Mouse (Mus musculus): ENCODE results near the gene Thsd4. TPM values are rescaled to one million over a fixed set of nuclear protein-coding genes. Genes with fewer than 3 reads are reported as not detected.
A peak's percentile ranks its signal among the peaks of the same experiment; 100 is the strongest.

Gene Thsd4
- polyA plus RNA-seq, 1 experiment from 2014 or later: 8.2 TPM

DNA sequence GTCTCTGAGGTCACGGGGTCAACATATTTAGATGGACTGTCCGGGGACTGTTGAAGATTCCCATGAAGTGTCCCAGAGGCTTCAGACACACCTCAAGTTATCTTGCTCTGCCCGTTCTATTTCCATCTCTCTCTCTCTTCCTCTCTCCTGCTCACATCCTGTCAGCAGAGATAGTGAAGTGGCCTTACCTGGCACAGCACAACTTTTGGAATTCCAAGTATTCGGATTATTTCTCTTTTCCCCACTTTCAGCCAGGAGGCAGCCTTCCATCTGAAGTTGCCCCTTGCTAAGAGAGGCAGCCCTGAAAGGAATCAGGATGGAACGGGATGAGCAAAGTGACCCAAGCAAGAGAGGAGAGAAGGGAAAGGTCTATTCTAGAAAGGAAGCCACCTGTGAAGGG is 4.3 kb upstream of the Thsd4 start:
- no peaks in the 10 kb centered on the region for H3K9me3 ChIP-seq (replicated peaks; ENCODE audit: control insufficient read depth, low read length)
- peak overlapping the region; percentile 65 for H3K27ac ChIP-seq (ENCODE audit: low read length)
- H3K9ac ChIP-seq (ENCODE audit: low read length): no peak overlapping the region
- H3K4me3 ChIP-seq (ENCODE audit: low read length): no peak overlapping the region
- no peak overlapping the region for H3K4me2 ChIP-seq (ENCODE audit: low read depth, low read length)
- no peaks in the 10 kb centered on the region; the same call in 1 of the 2 replicates for H3K27me3 ChIP-seq (ENCODE audit: control insufficient read depth, insufficient read depth, low read length)
- 28% methylated on average over 5 of the region's 5 CpGs for WGBS
- H3K4me1 ChIP-seq (ENCODE audit: control insufficient read depth, insufficient read depth, low read length): peaks cover 31% of the 10 kb centered on the region
- no peak for ATAC-seq (replicated peaks; ENCODE audit: extremely low read depth, insufficient read depth, low FRiP score)
- no peaks in the 10 kb centered on the region for H3K36me3 ChIP-seq (ENCODE audit: control insufficient read depth, insufficient read depth)

DNA sequence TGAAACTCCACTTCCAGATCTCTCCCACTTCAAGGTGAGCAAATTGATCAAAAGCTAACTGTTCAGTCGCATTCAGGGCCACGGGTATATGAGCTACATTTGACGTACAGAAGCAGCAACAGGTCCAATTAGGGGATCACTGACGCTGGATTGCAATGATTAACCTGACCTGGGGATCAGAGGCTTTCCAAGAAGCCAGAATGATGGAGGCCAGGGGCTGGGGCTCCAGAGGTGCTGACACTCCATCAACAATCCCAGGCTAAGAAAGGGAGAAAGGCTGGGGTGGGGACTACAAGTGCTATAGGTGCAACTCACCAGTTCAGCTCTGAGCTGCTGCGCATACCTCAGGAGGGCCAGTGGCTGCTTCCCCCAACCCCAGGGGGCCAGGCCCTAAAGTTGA is 703 bp downstream of the Thsd4 start:
- ATAC-seq (replicated peaks; ENCODE audit: extremely low read depth, insufficient read depth, low FRiP score): no peak
- Histone ChIP-seq H3K27ac (ENCODE audit: low read length) (no peak overlapping the region), H3K36me3 (ENCODE audit: control insufficient read depth, insufficient read depth) (no peaks in the 10 kb centered on the region), H3K9ac (ENCODE audit: low read length) (peak overlapping the region; percentile 74), H3K4me3 (ENCODE audit: low read length) (peak overlapping the region; percentile 65), H3K27me3 (ENCODE audit: control insufficient read depth, insufficient read depth, low read length) (peaks cover 5% of the 10 kb centered on the region; the same call in 1 of the 2 replicates), H3K4me1 (ENCODE audit: control insufficient read depth, insufficient read depth, low read length) (peaks cover 39% of the 10 kb centered on the region), H3K4me2 (ENCODE audit: low read depth, low read length) (peak overlapping the region; percentile 85), H3K9me3 (replicated peaks; ENCODE audit: control insufficient read depth, low read length) (no peaks in the 10 kb centered on the region)
- 48% methylated on average over 5 of the region's 5 CpGs for WGBS

- Histone ChIP-seq H3K9ac (ENCODE audit: low read length) (no peak overlapping the region), H3K27ac (ENCODE audit: low read length) (no peak overlapping the region), H3K4me3 (ENCODE audit: low read length) (no peak overlapping the region), H3K4me2 (ENCODE audit: low read depth, low read length) (no peak overlapping the region), H3K36me3 (ENCODE audit: control insufficient read depth, insufficient read depth) (no peaks in the 10 kb centered on the region), H3K27me3 (ENCODE audit: control insufficient read depth, insufficient read depth, low read length) (peaks cover 5% of the 10 kb centered on the region; the same call in 1 of the 2 replicates), H3K4me1 (ENCODE audit: control insufficient read depth, insufficient read depth, low read length) (peaks cover 34% of the 10 kb centered on the region), H3K9me3 (replicated peaks; ENCODE audit: control insufficient read depth, low read length) (no peaks in the 10 kb centered on the region)
- WGBS: 69% methylated on average over 3 of the region's 3 CpGs
- no peak for ATAC-seq (replicated peaks; ENCODE audit: extremely low read depth, insufficient read depth, low FRiP score)
These were observed 2.2 kb downstream of the Thsd4 start for GRCm38 (mm10) chr9:60519601-60520000.

DNA sequence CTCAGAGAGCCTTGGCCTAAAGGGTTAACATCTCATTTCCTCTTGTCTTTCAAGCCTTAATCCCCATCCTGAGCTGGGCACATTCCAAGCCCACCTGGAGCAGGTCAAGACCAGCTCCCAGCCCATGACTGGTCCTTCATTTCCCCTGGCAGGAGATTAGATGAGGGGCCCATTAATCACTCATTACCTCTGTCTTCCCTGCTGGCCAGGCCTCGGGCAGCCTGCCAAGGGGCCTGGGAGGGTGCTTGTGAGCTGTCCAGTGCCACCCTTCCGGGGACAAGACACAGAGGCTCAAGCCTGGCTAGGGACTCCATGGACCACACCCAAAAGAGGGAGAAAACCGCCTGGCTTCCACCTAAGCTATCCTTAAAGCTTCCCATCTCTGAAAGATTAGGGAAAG is 3.6 kb downstream of the Thsd4 start:
- no peak for ATAC-seq (replicated peaks; ENCODE audit: extremely low read depth, insufficient read depth, low FRiP score)
- Histone ChIP-seq H3K4me3 (ENCODE audit: low read length) (no peak overlapping the region), H3K9ac (ENCODE audit: low read length) (no peak overlapping the region), H3K9me3 (replicated peaks; ENCODE audit: control insufficient read depth, low read length) (no peaks in the 10 kb centered on the region), H3K4me2 (ENCODE audit: low read depth, low read length) (0 out of 2 replicates have a peak overlapping the region, but pooled peaks have one; percentile 1), H3K27me3 (ENCODE audit: control insufficient read depth, insufficient read depth, low read length) (peaks cover 5% of the 10 kb centered on the region; the same call in 1 of the 2 replicates), H3K36me3 (ENCODE audit: control insufficient read depth, insufficient read depth) (no peaks in the 10 kb centered on the region), H3K4me1 (ENCODE audit: control insufficient read depth, insufficient read depth, low read length) (peaks cover 42% of the 10 kb centered on the region), H3K27ac (ENCODE audit: low read length) (no peak overlapping the region)
- WGBS: 21% methylated on average over 3 of the region's 3 CpGs

DNA sequence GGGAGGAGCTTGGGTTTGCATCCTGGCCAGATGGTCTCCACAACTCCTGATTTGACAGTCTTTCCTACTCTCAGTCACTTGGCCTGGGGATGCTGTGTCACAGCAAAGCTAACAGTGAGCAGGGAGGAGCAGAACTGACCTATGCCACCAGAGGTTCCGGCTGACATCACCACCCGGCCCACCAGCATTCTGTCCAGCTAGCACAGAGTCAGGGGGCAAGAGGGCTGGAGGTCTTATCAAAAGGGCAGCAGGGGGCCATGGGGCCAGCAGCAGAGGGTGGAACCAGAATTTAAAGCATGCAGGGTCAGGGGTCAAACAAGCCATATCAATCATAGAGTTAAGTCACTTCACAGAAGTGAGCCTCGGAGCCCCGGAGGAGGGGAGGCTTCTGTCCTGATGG is 4.7 kb downstream of the Thsd4 start:
- Histone ChIP-seq H3K27me3 (ENCODE audit: control insufficient read depth, insufficient read depth, low read length) (peaks cover 5% of the 10 kb centered on the region; the same call in 1 of the 2 replicates), H3K9me3 (replicated peaks; ENCODE audit: control insufficient read depth, low read length) (no peaks in the 10 kb centered on the region), H3K4me3 (ENCODE audit: low read length) (no peak overlapping the region), H3K27ac (ENCODE audit: low read length) (no peak overlapping the region), H3K9ac (ENCODE audit: low read length) (no peak overlapping the region), H3K4me1 (ENCODE audit: control insufficient read depth, insufficient read depth, low read length) (peaks cover 43% of the 10 kb centered on the region), H3K36me3 (ENCODE audit: control insufficient read depth, insufficient read depth) (no peaks in the 10 kb centered on the region), H3K4me2 (ENCODE audit: low read depth, low read length) (no peak overlapping the region)
- 38% methylated on average over 4 of the region's 4 CpGs for WGBS
- ATAC-seq (replicated peaks; ENCODE audit: extremely low read depth, insufficient read depth, low FRiP score): no peak

GRCm38 (mm10) chr9:60516379-60516778 is 5.5 kb downstream of the Thsd4 start:
- ATAC-seq (replicated peaks; ENCODE audit: extremely low read depth, insufficient read depth, low FRiP score): no peak
- Histone ChIP-seq H3K4me2 (ENCODE audit: low read depth, low read length) (no peak overlapping the region), H3K4me3 (ENCODE audit: low read length) (no peak overlapping the region), H3K36me3 (ENCODE audit: control insufficient read depth, insufficient read depth) (no peaks in the 10 kb centered on the region), H3K4me1 (ENCODE audit: control insufficient read depth, insufficient read depth, low read length) (peaks cover 43% of the 10 kb centered on the region), H3K27me3 (ENCODE audit: control insufficient read depth, insufficient read depth, low read length) (peaks cover 5% of the 10 kb centered on the region; the same call in 1 of the 2 replicates), H3K9ac (ENCODE audit: low read length) (no peak overlapping the region), H3K9me3 (replicated peaks; ENCODE audit: control insufficient read depth, low read length) (no peaks in the 10 kb centered on the region), H3K27ac (ENCODE audit: low read length) (no peak overlapping the region)
- 64% methylated on average over 4 of the region's 4 CpGs for WGBS

GRCm38 (mm10) chr9:60513329-60513788 is 8.5 kb downstream of the Thsd4 start:
- no peaks in the 10 kb centered on the region for H3K36me3 ChIP-seq (ENCODE audit: control insufficient read depth, insufficient read depth)
- no peaks in the 10 kb centered on the region for H3K27me3 ChIP-seq (ENCODE audit: control insufficient read depth, insufficient read depth, low read length)
- peak overlapping the region; percentile 65 for H3K27ac ChIP-seq (ENCODE audit: low read length)
- H3K9ac ChIP-seq (ENCODE audit: low read length): no peak overlapping the region
- WGBS: 26% methylated on average over 11 of the region's 11 CpGs
- ATAC-seq (replicated peaks; ENCODE audit: extremely low read depth, insufficient read depth, low FRiP score): peak; percentile 88
- no peaks in the 10 kb centered on the region for H3K9me3 ChIP-seq (replicated peaks; ENCODE audit: control insufficient read depth, low read length)
- H3K4me2 ChIP-seq (ENCODE audit: low read depth, low read length): 0 out of 2 replicates have a peak overlapping the region, but pooled peaks have one; percentile 6
- H3K4me3 ChIP-seq (ENCODE audit: low read length): no peak overlapping the region
- H3K4me1 ChIP-seq (ENCODE audit: control insufficient read depth, insufficient read depth, low read length): peaks cover 38% of the 10 kb centered on the region

DNA sequence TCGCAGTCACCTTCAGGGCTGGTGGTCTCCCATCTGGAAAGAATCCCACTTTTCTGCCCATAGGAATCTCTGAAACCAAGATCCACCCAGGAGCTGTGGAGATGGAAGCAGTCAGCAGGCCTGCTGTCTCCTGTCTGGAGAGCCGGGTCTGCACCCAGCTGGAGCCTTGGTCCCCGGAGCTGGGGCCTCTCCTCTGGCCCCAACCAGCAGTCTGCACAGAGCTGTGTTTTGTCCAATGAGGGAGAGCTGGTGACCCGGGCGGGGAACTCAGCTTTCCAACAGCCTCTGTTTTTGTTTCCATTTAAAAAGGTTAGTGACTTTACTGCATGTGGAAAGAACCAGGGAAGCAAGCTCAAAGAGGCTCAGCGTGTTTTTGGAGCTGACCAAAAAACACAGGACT is 11.0 kb downstream of the Thsd4 start:
- ATAC-seq (replicated peaks; ENCODE audit: extremely low read depth, insufficient read depth, low FRiP score): no peak
- Histone ChIP-seq H3K4me1 (ENCODE audit: control insufficient read depth, insufficient read depth, low read length) (peaks cover 25% of the 10 kb centered on the region), H3K27me3 (ENCODE audit: control insufficient read depth, insufficient read depth, low read length) (no peaks in the 10 kb centered on the region), H3K9ac (ENCODE audit: low read length) (no peak overlapping the region; the same call in 1 of the 2 replicates), H3K4me2 (ENCODE audit: low read depth, low read length) (peak overlapping the region; percentile 2; the same call in 1 of the 2 replicates), H3K4me3 (ENCODE audit: low read length) (no peak overlapping the region), H3K27ac (ENCODE audit: low read length) (peak overlapping the region; percentile 64), H3K36me3 (ENCODE audit: control insufficient read depth, insufficient read depth) (no peaks in the 10 kb centered on the region), H3K9me3 (replicated peaks; ENCODE audit: control insufficient read depth, low read length) (no peaks in the 10 kb centered on the region)
- WGBS: 37% methylated on average over 6 of the region's 6 CpGs

DNA sequence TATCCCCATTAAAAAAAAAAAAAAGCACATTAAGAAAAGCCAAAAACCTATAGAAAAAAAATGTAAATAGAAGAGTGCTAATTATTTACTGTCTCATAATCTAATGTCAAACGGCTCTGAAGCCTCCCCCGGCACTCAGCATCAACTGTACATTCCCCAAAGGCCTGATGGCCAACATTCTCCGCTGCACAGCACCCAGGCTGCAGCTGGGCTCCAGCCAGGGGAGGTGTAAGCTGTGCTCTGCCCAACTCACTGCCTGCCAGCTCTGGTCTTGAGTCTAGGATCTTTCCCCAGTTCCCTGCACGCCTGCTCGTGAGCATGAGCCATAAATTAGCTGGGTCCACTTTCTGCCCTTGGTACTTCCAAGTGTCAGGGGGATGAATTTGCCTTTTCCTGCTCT is 15.7 kb downstream of the Thsd4 start:
- H3K27me3 ChIP-seq (ENCODE audit: control insufficient read depth, insufficient read depth, low read length): no peaks in the 10 kb centered on the region
- no peak for ATAC-seq (replicated peaks; ENCODE audit: extremely low read depth, insufficient read depth, low FRiP score)
- H3K27ac ChIP-seq (ENCODE audit: low read length): no peak overlapping the region
- H3K4me1 ChIP-seq (ENCODE audit: control insufficient read depth, insufficient read depth, low read length): peaks cover 29% of the 10 kb centered on the region
- 55% methylated on average over 5 of the region's 5 CpGs for WGBS
- H3K9ac ChIP-seq (ENCODE audit: low read length): no peak overlapping the region
- H3K4me2 ChIP-seq (ENCODE audit: low read depth, low read length): no peak overlapping the region
- H3K36me3 ChIP-seq (ENCODE audit: control insufficient read depth, insufficient read depth): no peaks in the 10 kb centered on the region
- no peak overlapping the region for H3K4me3 ChIP-seq (ENCODE audit: low read length)
- H3K9me3 ChIP-seq (replicated peaks; ENCODE audit: control insufficient read depth, low read length): no peaks in the 10 kb centered on the region

All from heart, embryonic 16.5 days (tissue).